Mouse (Mus musculus) liver, embryonic 11.5 days (tissue): ENCODE data around the gene Ppox. TPM values are rescaled to one million over a fixed set of nuclear protein-coding genes. Genes with fewer than 3 reads are reported as not detected.
A peak's percentile ranks its signal among the peaks of the same experiment; 100 is the strongest.

Experiments
- ATAC-seq: fragments of 200-750 bp; cut with Nextera tagmentation; replicated peaks from 2 replicates; pipeline ENCODE4 v1.8.0; 2017; ENCODE audit warnings: moderate number of reproducible peaks, mild to moderate bottlenecking, moderate TSS enrichment, moderate library complexity; ENCODE audit not compliant: low FRiP score
- DNase-seq: peaks from one replicate; pipeline ENCODE4 v3.0.0-alpha.2; 2017; ENCODE audit warnings: low spot score
- H3K27ac ChIP-seq: fragments of 300-500 bp; sonication (generic); 2 replicates; pipeline ENCODE4 v1.5.1; 2014; ENCODE audit warnings: mild to moderate bottlenecking, low read depth, low read length, control low read depth
- H3K27me3 ChIP-seq: fragments of 300-500 bp; sonication (generic); replicated peaks from 2 replicates; pipeline ENCODE4 v1.6.1; 2014; ENCODE audit warnings: low read length, mixed read lengths; ENCODE audit not compliant: control insufficient read depth, insufficient read depth
- H3K36me3 ChIP-seq: fragments of 300-500 bp; sonication (generic); 2 replicates; pipeline ENCODE4 v1.6.1; 2014; ENCODE audit warnings: mild to moderate bottlenecking, low read length, moderate library complexity, mixed read lengths; ENCODE audit not compliant: control insufficient read depth, insufficient read depth
- H3K4me1 ChIP-seq: fragments of 300-500 bp; sonication (generic); replicated peaks from 2 replicates; pipeline ENCODE4 v1.6.1; 2014; ENCODE audit warnings: low read length, mixed read lengths; ENCODE audit not compliant: control insufficient read depth, insufficient read depth
- H3K4me2 ChIP-seq: fragments of 300-500 bp; sonication (generic); 2 replicates; pipeline ENCODE4 v1.6.1; 2014; ENCODE audit warnings: mild to moderate bottlenecking, control low read depth, moderate library complexity
- H3K4me3 ChIP-seq: fragments of 300-500 bp; sonication (generic); 2 replicates; pipeline ENCODE4 v1.5.1; 2014; ENCODE audit warnings: low read depth, low read length, control low read depth
- H3K9ac ChIP-seq: fragments of 300-500 bp; sonication (generic); 2 replicates; pipeline ENCODE4 v1.6.1; 2014; ENCODE audit warnings: low read depth, low read length, control low read depth
- H3K9me3 ChIP-seq: fragments of 300-500 bp; sonication (generic); 2 replicates; pipeline ENCODE4 v1.6.1; 2016; ENCODE audit warnings: low read length, inconsistent platforms, mixed read lengths; ENCODE audit not compliant: control insufficient read depth
- WGBS: fragments of 180-500 bp; shearing (Covaris S2); extraction: QIAGEN DNeasy Blood & Tissue Kit; methylation state at CpG from one replicate; pipeline ENCODE4 v1.1.7; 2014; 5-methylcytosine and 5-hydroxymethylcytosine counted together
- polyA plus RNA-seq: library from polyadenylated mRNA; unstranded; fragments of >200 nt; fragmentation: Nextera tagmentation; extraction: Ambion mirVana; gene quantifications from 2 replicates; pipeline ENCODE4 v1.2.1, GENCODE M21; 2014

Gene Ppox
- polyA plus RNA-seq, 1 experiment from 2014 or later: 133 TPM

DNA sequence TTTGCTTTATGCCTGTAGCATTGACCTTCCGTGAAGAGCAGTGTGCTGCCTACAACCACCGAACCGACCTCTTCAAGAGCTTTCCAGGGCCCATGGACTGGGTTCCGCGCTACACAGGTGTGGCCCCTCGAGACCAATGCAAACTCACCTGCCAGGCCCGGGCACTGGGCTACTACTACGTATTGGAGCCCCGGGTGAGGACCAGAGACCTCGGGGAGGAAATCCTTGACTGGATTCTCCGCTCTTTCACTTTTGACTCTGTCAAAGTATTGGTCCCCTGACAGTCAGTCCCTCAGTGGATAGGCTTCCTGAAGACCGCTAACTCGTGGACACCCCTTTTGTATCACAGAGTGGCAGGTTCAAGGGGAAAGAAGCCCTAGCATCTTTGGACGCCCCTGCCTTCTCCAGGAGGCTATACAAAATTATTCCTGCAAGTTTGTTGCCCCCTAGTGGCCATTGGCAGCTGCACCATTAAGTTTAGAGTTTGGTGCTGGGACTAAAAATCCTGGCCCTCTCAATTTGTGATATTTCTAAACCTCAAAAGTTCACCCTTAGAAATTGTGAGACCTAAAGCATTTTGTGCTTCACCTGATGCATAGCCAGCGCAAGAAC is 23.9 kb downstream of the Ppox start:
- WGBS: 64% methylated on average over 15 of the region's 15 CpGs
- DNase-seq: no peak
- H3K27me3 ChIP-seq: peaks cover 11% of the 10 kb centered on the region; the same call in 1 of the 2 replicates

DNA sequence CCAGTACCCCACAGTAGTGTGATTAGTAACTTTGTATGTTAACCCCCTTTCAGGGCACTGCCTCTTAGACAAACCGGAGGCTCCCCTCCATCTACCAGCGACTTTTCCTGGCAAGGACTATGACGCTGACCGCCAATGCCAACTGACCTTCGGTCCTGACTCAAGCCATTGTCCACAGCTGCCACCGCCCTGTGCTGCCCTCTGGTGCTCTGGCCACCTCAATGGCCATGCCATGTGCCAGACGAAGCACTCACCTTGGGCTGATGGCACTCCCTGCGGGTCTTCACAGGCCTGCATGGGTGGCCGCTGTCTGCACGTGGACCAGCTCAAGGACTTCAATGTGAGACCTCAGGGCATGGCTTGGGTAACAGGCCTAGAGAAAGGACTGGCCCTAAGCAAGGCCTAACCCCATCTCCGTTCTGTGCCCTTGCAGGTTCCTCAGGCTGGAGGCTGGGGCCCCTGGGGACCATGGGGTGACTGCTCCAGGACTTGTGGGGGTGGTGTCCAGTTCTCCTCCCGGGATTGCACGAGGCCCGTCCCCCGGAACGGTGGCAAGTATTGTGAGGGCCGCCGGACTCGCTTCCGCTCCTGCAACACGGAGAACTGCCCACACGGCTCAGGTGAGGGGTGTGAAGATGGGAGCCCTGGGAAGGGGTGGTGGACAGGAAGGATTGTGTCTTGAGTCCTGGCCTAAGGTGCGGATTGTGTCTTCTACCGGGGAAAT is 24.7 kb downstream of the Ppox start:
- Histone ChIP-seq H3K4me2 (no peak overlapping the region), H3K9me3 (no peaks in the 10 kb centered on the region), H3K4me1 (peaks cover 5% of the 10 kb centered on the region; the same call in 1 of the 2 replicates), H3K27me3 (peaks cover 12% of the 10 kb centered on the region), H3K4me3 (no peak overlapping the region), H3K9ac (no peak overlapping the region), H3K36me3 (no peaks in the 10 kb centered on the region), H3K27ac (no peak overlapping the region)
- ATAC-seq: no peak
- 86% methylated on average over 24 of the region's 24 CpGs for WGBS
- DNase-seq: no peak

More for the DNA sequence above, 23.9 kb downstream of the Ppox start:
- H3K4me2 ChIP-seq: no peak overlapping the region
- H3K9me3 ChIP-seq: no peaks in the 10 kb centered on the region
- H3K4me1 ChIP-seq: no peaks in the 10 kb centered on the region; the same call in 1 of the 2 replicates
- no peaks in the 10 kb centered on the region for H3K36me3 ChIP-seq
- no peak overlapping the region for H3K4me3 ChIP-seq
- no peak overlapping the region for H3K27ac ChIP-seq
- ATAC-seq: no peak
- no peak overlapping the region for H3K9ac ChIP-seq

- Histone ChIP-seq H3K4me2 (peak overlapping the region; percentile 4; the same call in 1 of the 2 replicates), H3K36me3 (no peaks in the 10 kb centered on the region), H3K27me3 (peaks cover 12% of the 10 kb centered on the region), H3K4me3 (no peak overlapping the region), H3K4me1 (peaks cover 22% of the 10 kb centered on the region), H3K27ac (no peak overlapping the region; the same call in 1 of the 2 replicates), H3K9ac (no peak overlapping the region), H3K9me3 (no peaks in the 10 kb centered on the region)
- 62% methylated on average over 17 of the region's 17 CpGs for WGBS
- no peak for ATAC-seq
- DNase-seq: no peak
Observed at GRCm38 (mm10) chr1:171252415-171252814, 28.6 kb downstream of the Ppox start.

DNA sequence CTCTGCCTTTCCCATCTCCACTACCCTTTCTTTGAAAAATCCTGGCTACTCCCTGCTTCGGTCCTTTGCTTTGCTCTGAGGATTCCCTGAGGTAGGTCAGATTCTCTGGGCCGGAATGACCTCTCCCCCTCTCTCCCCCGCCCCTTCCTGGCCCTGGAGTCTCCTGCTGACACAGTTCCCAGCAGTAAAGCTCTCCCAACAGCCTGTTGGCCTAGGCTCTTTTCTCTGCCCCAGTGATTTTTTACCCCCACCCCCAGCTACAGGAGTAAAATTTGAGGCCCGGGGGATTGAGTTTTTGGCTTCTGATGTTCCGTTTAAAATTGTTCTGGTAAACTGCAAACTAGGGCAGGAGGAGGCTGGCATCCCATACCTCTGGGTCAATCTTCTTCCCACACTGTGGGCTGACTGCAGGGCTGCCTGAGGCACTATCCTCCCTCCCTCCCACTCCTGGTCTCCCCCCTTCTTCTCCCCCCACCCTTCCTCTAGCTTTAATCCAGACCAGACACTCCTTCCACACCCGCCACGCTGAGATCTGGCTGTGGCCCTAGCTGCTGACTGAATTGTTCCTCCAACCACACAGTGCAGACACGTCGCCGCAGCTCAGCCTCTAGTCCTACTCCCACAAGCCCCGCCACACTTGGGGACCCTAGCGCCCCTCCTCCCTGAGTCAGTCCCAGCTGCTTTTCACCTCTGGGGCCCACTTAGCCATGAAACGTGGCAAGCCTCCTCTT is 29.2 kb downstream of the Ppox start:
- no peaks in the 10 kb centered on the region for H3K36me3 ChIP-seq
- peak overlapping the region; percentile 1; the same call in 1 of the 2 replicates for H3K9ac ChIP-seq
- no peak overlapping the region; the same call in 1 of the 2 replicates for H3K27ac ChIP-seq
- ATAC-seq (no peak), DNase-seq (no peak)
- peak overlapping the region; percentile 19; the same call in 1 of the 2 replicates for H3K4me3 ChIP-seq
- WGBS: 20% methylated on average over 13 of the region's 13 CpGs
- peak overlapping the region; percentile 49 for H3K4me2 ChIP-seq
- H3K9me3 ChIP-seq: no peaks in the 10 kb centered on the region
- H3K27me3 ChIP-seq: peaks cover 12% of the 10 kb centered on the region
- H3K4me1 ChIP-seq: peaks cover 23% of the 10 kb centered on the region

DNA sequence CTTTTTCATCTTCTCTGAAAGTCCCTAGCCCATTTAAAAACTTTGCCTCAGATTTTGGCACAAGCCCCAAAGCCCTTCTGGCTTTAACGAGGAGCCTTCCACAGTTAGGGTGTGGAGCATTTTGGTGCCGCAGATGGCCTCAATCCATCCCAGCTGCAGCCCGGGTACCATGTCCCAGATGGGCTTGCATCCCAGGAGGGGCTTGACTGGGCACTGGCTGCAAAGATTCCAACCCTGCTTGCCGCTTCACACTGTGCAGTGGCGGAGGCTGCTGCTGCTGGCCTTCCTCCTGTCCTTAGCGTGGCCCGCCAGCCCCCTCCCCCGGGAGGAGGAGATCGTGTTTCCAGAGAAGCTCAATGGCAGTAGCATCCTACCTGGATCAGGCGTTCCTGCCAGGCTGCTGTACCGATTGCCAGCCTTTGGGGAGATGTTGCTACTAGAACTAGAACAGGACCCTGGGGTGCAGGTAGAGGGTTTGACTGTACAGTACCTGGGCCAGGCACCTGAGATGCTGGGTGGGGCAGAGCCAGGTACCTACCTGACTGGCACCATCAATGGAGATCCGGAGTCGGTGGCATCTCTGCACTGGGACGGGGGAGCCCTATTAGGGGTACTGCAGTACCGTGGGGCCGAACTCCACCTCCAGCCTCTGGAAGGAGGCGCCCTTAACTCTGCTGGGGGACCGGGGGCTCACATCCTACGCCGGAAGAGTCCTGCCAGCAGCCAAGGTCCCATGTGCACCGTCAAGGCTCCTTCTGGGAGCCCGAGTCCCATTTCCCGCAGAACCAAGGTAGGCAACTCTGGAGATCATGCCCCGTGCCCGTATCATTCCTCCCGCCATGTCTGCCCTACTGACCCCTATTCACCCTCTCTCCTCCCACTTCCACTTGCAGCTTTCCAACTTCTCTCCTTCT is 30.0 kb downstream of the Ppox start, which contains the start of gene Ndufs2:
Gene Ndufs2 (minus strand): TSS at position 709 of the 914 bp plus-strand sequence.
- H3K27me3 ChIP-seq: peaks cover 12% of the 10 kb centered on the region
- H3K4me1 ChIP-seq: peaks cover 27% of the 10 kb centered on the region

GRCm38 (mm10) chr1:171249913-171250600 is 30.9 kb downstream of the Ppox start, which contains the start of gene Adamts4:
Gene Adamts4, plus strand, starts transcription at chr1:171250421.
- DNase-seq (no peak), ATAC-seq (no peak)
- Histone ChIP-seq H3K4me3 (peak within 1 kb of the TSS; percentile 19), H3K36me3 (0 out of 2 replicates have a peak, but pooled peaks cover 3% of the 10 kb centered on the region), H3K27me3 (peaks cover 12% of the 10 kb centered on the region), H3K4me2 (peak within 1 kb of the TSS; percentile 49), H3K9me3 (no peaks in the 10 kb centered on the region), H3K4me1 (peaks cover 34% of the 10 kb centered on the region), H3K9ac (0 out of 2 replicates have a peak within 1 kb of the TSS, but pooled peaks have one; percentile 1), H3K27ac (0 out of 2 replicates have a peak within 1 kb of the TSS, but pooled peaks have one; percentile 2)
- WGBS: 35% methylated on average over 5 of the region's 5 CpGs

More for the DNA sequence above, 30.0 kb downstream of the Ppox start, which contains the start of gene Ndufs2:
- WGBS: 28% methylated on average over 26 of the region's 26 CpGs
- no peak within 1 kb of the TSS; the same call in 1 of the 2 replicates for H3K27ac ChIP-seq
- H3K4me2 ChIP-seq: peak within 1 kb of the TSS; percentile 49
- peak within 1 kb of the TSS; percentile 19 for H3K4me3 ChIP-seq
- no peaks in the 10 kb centered on the region for H3K36me3 ChIP-seq
- ATAC-seq (no peak), DNase-seq (no peak)
- H3K9ac ChIP-seq: peak within 1 kb of the TSS; percentile 1; the same call in 1 of the 2 replicates
- H3K9me3 ChIP-seq: no peaks in the 10 kb centered on the region

GRCm38 (mm10) chr1:171248386-171249226 is 32.4 kb downstream of the Ppox start:
- Histone ChIP-seq H3K36me3 (peaks cover 4% of the 10 kb centered on the region; the same call in 1 of the 2 replicates), H3K27ac (peak overlapping the region; percentile 78), H3K9ac (no peak overlapping the region), H3K4me1 (peaks cover 34% of the 10 kb centered on the region), H3K4me2 (peak overlapping the region; percentile 92; the same call in 1 of the 2 replicates), H3K9me3 (no peaks in the 10 kb centered on the region), H3K27me3 (peaks cover 12% of the 10 kb centered on the region), H3K4me3 (no peak overlapping the region)
- DNase-seq (no peak), ATAC-seq (no peak)
- 33% methylated on average over 3 of the region's 3 CpGs for WGBS
